Mouse (Mus musculus) layer of hippocampus, adult 6 months (tissue): ENCODE measurements around the gene Epha1. TPM values are rescaled to one million over a fixed set of nuclear protein-coding genes. Genes with fewer than 3 reads are reported as not detected.

Source experiments
- long read RNA-seq, 2 experiments: library from polyadenylated mRNA; unstranded; transcript quantifications; one replicate each; pipeline ENCODE4 v2.0.0; 2019 to 2020
- polyA plus RNA-seq: library from polyadenylated mRNA; unstranded; fragments of <200 nt; fragmentation: Nextera tagmentation; gene quantifications from 2 replicates; pipeline ENCODE4 v1.2.3, GENCODE M21; 2021

The Epha1 gene
- polyA plus RNA-seq, result 0.04 and 0.05 TPM in 2 replicates
- long read RNA-seq, experiment 1, result 0 reads
- long read RNA-seq, experiment 2, result 0 reads

DNA sequence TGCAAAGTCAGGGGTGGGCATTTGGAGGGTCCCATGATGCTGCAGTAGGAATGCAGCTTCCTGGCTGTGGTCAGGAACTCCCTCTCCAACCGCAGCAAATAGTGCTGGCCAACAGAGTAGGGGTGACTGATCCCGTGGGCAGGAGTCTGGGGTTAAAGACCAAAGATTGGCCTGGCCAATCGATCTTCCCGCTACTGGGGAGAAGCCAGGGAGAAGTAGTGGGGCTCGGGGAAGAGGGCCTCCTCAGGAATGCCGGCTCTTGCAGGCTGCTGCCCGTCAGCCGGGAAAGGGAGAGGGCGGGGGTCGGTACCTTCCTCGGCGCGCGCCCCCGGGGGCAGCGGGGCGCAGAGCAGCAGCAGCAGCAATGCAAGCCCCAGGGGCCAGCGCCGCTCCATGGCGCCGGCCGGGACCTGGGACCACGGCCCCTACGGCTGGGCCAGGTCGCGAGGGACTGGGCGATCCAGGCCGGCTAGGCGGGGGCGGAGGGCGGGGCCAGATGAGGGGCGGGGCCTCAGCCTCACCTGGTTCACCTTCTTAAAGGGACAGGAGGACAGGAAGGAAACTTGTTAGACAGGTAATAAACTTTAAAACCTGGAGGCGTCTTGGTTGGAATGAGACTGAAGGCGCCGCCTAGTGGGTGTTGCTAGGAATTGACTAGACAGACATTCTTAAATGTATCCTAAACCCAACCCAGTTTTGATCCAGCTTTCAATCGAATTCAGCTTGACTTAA is at the start of gene Epha1:
TSS of gene Epha1 (minus strand) at position 453 of the 732 bp plus-strand sequence.

DNA sequence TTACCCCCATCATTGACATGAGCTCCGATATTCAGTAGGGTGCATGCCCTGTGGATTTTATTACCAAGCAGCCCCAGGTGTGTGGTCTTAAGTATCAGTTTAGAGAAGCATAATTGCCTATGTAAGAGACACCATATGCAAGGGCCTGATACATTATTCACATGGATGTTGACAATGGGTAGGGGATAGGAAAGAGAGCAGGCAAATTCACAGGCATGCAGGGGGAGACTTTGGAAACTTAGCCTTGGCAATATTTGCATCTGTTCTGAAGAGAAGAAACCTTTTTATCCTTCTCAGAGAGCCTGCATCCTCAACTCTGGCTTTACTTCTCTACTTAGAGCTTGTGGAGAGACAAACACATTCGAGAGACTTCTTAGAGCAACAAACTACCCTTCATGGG is 32.1 kb upstream of the Epha1 start, which contains the start of gene Tas2r135:
TSS of gene Tas2r135 (plus strand) at position 301 of the 400 bp plus-strand sequence.

DNA sequence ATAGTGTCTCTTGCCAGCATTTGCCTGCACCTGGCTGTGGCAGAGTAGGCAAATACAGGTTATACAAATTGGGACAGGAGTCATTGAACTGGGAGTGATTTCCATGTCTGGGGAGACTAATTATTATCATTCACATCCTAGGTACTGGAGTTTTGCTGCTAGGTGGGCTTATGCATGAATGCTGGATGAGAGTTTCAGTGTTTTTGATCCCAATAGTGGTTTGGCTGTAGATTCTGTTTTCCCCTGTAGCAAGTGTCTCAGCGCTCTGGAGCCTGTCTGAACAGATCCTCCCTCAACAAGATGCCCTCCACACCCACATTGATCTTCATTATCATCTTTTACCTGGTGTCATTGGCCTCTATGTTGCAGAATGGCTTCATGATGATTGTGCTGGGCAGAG is 26.9 kb upstream of the Epha1 start, which contains the start of gene Tas2r143:
TSS of gene Tas2r143 (plus strand) at position 301 of the 400 bp plus-strand sequence.

DNA sequence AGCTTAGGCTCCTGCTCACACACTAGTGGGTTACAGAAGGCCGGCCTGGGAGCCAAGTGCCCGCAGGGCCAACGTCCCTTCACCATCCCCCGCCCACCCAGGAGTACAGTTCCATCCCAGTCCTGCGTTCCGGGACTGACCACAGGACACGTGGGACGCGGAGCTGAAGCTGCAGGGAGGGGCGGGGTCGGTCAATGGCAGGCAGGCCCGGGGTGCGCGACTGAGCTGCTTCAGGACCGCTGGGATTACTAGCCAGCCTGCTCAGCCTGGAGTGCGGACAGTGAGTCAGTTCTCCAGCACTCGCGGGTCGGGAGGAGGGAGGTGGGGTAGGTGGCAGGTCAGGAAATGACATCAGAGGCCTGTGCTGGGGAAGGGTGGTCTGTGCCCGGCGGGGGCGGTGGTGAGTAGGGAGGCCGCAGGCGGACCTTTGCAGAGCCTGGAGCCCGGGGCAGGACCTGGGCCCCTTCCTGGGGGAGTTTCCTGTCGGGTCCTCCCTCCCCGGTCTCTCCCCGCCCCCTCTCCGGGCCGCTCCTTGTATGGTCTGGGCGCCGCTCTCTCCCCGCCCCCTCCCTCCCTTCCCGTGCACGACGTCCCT is 23.5 kb downstream of the Epha1 start, which contains the start of gene Zyx:
TSS of gene Zyx (plus strand) at position 205 of the 595 bp plus-strand sequence.

DNA sequence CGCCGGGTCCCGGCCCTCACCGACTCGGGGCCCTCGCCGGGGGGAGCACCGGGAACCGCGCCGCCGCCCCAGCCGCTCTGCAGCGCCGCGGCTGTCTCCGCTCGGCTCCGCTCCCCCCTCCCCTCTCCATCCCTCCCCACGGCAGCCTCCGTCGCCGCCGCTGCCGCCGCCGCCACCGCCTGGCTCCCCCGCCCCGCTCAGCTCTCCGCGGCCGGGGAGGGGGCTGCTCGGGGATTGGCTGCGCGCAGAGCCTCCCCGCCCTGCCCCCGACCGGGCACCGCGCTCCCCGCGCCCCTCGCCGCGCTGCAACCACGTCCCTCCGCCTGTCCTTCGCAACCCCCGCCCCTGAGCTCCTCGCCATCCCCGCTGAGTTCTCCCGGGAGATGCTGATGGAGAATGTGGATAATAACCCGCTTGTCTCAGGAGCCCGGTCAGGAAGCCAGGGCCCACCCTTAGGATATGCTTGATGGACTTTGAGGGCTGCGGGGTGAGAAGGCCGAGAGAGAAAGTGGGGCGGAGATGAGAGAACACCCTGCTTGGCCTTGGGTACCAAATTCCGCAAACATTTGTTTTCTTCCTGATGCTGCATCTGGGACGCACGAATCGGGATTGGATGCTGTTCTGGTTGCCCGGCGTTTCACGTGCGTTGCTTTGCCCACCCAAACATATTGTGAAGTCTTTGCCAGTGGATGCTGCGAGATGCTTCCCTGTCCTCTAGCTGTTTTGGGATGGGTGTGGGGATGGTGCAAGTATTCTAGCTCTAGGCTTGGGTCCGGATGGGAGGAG is 48.4 kb downstream of the Epha1 start, which contains the start of gene Fam131b:
TSS of gene Fam131b (minus strand) at position 162 of the 786 bp plus-strand sequence.

Other genes starting within 250 kb of the Epha1 start
- gene Tas2r139, start 232.3 kb downstream of the Epha1 start, polyA plus RNA-seq, result not detected in 2 replicates
- not detected in 2 replicates for gene Tas2r144, start 157.9 kb downstream of the Epha1 start, polyA plus RNA-seq
- 43.2 and 47.5 TPM in 2 replicates for gene Gstk1, start 127.3 kb downstream of the Epha1 start, polyA plus RNA-seq
- gene Tmem139, start 111.3 kb downstream of the Epha1 start, polyA plus RNA-seq, result 0.13 TPM in 1 of 2 replicates, not detected in the other
- 3.2 and 3.9 TPM in 2 replicates for gene Casp2, start 108.3 kb downstream of the Epha1 start, polyA plus RNA-seq
- 0.21 and 0.36 TPM in 2 replicates for gene Clcn1, start 86.6 kb downstream of the Epha1 start, polyA plus RNA-seq
- 4.0 and 5.2 TPM in 2 replicates for gene Fam131b, start 48.6 kb downstream of the Epha1 start, polyA plus RNA-seq
- 7.9 and 8.7 TPM in 2 replicates for gene Zyx, start 23.6 kb downstream of the Epha1 start, polyA plus RNA-seq
- gene Tas2r143, start 27.0 kb upstream of the Epha1 start, polyA plus RNA-seq, result not detected in 2 replicates
- not detected in 2 replicates for gene Tas2r135, start 32.2 kb upstream of the Epha1 start, polyA plus RNA-seq
- gene Tas2r126, start 61.3 kb upstream of the Epha1 start, polyA plus RNA-seq, result not detected in 2 replicates
- not detected in 2 replicates for gene Olfr458, start 91.9 kb upstream of the Epha1 start, polyA plus RNA-seq
- not detected in 2 replicates for gene Olfr457, start 103.1 kb upstream of the Epha1 start, polyA plus RNA-seq
- not detected in 2 replicates for gene Olfr456, start 113.9 kb upstream of the Epha1 start, polyA plus RNA-seq
- gene Olfr455, start 174.3 kb upstream of the Epha1 start, polyA plus RNA-seq, result not detected in 2 replicates
- gene Tcaf3, start 224.4 kb upstream of the Epha1 start, polyA plus RNA-seq, result not detected in 2 replicates